In the genomic region with DNA sequence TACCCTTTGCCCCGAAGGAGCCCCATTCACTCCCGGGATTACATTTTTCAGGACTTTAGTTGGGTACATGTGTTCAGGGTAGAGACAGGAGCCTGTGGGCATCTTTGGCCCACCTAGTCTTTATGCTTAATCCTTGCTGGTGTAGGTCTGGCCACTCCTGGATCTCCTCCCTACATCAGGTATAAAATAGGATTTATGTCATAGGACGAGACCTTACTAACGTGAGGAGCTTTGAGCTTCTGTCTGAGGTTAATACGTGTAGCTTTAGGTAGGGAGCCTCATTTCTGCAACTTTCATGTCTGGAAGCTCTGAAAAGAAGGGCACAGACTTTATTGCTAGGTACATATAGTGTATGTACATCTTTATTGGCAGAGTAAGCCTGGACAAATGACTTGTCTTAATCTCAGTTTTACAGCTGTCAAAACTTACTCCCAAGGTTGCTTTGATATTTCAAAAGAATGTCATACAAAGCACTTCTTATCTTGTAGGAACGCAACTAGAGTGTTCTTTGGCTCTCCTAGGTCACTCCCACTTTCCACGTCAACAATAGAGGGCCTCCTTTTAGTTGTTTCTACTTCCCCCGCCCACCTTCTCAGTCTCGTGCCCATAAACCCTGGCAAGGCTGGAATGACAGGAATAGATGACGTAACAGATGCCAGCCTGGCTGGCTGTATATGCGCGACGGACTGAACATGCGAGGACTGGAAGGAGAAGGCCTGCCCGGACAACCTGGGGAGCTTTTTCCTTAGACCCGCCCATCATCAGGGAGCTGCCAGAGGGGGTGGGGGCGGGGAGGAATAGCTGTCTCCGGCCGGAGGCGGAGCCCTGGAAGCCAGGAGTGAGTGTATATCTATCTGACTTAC, we compare ENCODE assay signal across 8 mouse cellular contexts. TPM values are rescaled to one million over a fixed set of nuclear protein-coding genes. Genes with fewer than 3 reads are reported as not detected.
DNase-seq lines count a peak whose midpoint lies in the region; ATAC-seq and TF ChIP-seq lines count a peak whose summit lies in the region.

No protein-coding gene starts in this region.

- H3K79me2 ChIP-seq in myocyte (ENCODE audit: control insufficient read depth, insufficient read depth), result peaks cover 20% of the 10 kb centered on the region

- H3ac ChIP-seq in myocyte (ENCODE audit: control insufficient read depth, insufficient read length), result no peak overlapping the region

- peak overlapping the region; percentile 96 for H3K27ac ChIP-seq in heart, embryonic 16.5 days (ENCODE audit: low read length)
- H3K27ac ChIP-seq in liver, embryonic 12.5 days, result peak overlapping the region; percentile 99
- peak overlapping the region; percentile 93 for H3K27ac ChIP-seq in stomach, embryonic 15.5 days

- no peak for TF ChIP-seq CTCF in brain, embryonic 14.5 days (IDR thresholded peaks at IDR 0.05; ENCODE audit: borderline replicate concordance, extremely low read depth, insufficient read depth, insufficient read length)

- H3K4me1 ChIP-seq in heart, embryonic 16.5 days (ENCODE audit: control insufficient read depth, insufficient read depth, low read length), result peaks cover 53% of the 10 kb centered on the region
- peaks cover 78% of the 10 kb centered on the region for H3K4me1 ChIP-seq in liver, embryonic 12.5 days
- H3K4me1 ChIP-seq in stomach, embryonic 15.5 days, result peaks cover 40% of the 10 kb centered on the region

- peak; percentile 48 for ATAC-seq in CD4-positive, CD25-positive, alpha-beta regulatory T cell, adult 4 months
- peak; percentile 63 for ATAC-seq in heart, embryonic 16.5 days (replicated peaks; ENCODE audit: extremely low read depth, insufficient read depth, low FRiP score)
- ATAC-seq in liver, embryonic 12.5 days, result peak; percentile 70
- ATAC-seq in stomach, embryonic 15.5 days (ENCODE audit: insufficient read depth, low FRiP score, low read depth), result peak; percentile 73

- no peaks in the 10 kb centered on the region for H3K27me3 ChIP-seq in heart, embryonic 16.5 days (ENCODE audit: control insufficient read depth, insufficient read depth, low read length)
- peaks cover 14% of the 10 kb centered on the region for H3K27me3 ChIP-seq in liver, embryonic 12.5 days (replicated peaks)
- H3K27me3 ChIP-seq in myocyte (ENCODE audit: control insufficient read depth, insufficient read depth, insufficient read length), result peaks cover 12% of the 10 kb centered on the region
- H3K27me3 ChIP-seq in stomach, embryonic 15.5 days (replicated peaks), result no peaks in the 10 kb centered on the region

- peak; percentile 82 for DNase-seq in brain, embryonic 14.5 days (ENCODE audit: low read depth)
- DNase-seq in fat pad, adult 2 months (ENCODE audit: extremely low read depth, low read depth, low spot score), result peak; percentile 97
- DNase-seq in kidney, postnatal 14 days, result peak; percentile 86

- 6% methylated on average over 20 of the region's 20 CpGs for WGBS in heart, embryonic 16.5 days
- WGBS in liver, embryonic 12.5 days (ENCODE audit: insufficient replicate concordance), result 6% methylated on average over 20 of the region's 20 CpGs
- 5% methylated on average over 20 of the region's 20 CpGs for WGBS in stomach, embryonic 15.5 days

- peaks cover 6% of the 10 kb centered on the region for H3K36me3 ChIP-seq in heart, embryonic 16.5 days (ENCODE audit: control insufficient read depth, insufficient read depth)
- peaks cover 17% of the 10 kb centered on the region for H3K36me3 ChIP-seq in liver, embryonic 12.5 days
- peaks cover 5% of the 10 kb centered on the region for H3K36me3 ChIP-seq in myocyte (ENCODE audit: control insufficient read depth, insufficient read depth)
- peaks cover 6% of the 10 kb centered on the region for H3K36me3 ChIP-seq in stomach, embryonic 15.5 days

- H3K4me2 ChIP-seq in heart, embryonic 16.5 days (ENCODE audit: low read depth, low read length), result peak overlapping the region; percentile 65
- peak overlapping the region; percentile 96 for H3K4me2 ChIP-seq in liver, embryonic 12.5 days
- H3K4me2 ChIP-seq in myocyte (ENCODE audit: low read depth), result peak overlapping the region; percentile 87
- H3K4me2 ChIP-seq in stomach, embryonic 15.5 days, result peak overlapping the region; percentile 91

- H3K9me3 ChIP-seq in heart, embryonic 16.5 days (replicated peaks; ENCODE audit: control insufficient read depth, low read length), result no peaks in the 10 kb centered on the region
- no peaks in the 10 kb centered on the region for H3K9me3 ChIP-seq in liver, embryonic 12.5 days (replicated peaks)
- H3K9me3 ChIP-seq in stomach, embryonic 15.5 days, result no peaks in the 10 kb centered on the region

- peak overlapping the region; percentile 71 for H3K4me3 ChIP-seq in heart, embryonic 16.5 days (ENCODE audit: low read length)
- H3K4me3 ChIP-seq in liver, embryonic 12.5 days, result peak overlapping the region; percentile 97
- H3K4me3 ChIP-seq in myocyte, result peak overlapping the region; percentile 77
- H3K4me3 ChIP-seq in stomach, embryonic 15.5 days (replicated peaks), result peak overlapping the region; percentile 80

- H3K9ac ChIP-seq in heart, embryonic 16.5 days (ENCODE audit: low read length), result peak overlapping the region; percentile 69
- H3K9ac ChIP-seq in liver, embryonic 12.5 days, result peak overlapping the region; percentile 95
- H3K9ac ChIP-seq in stomach, embryonic 15.5 days, result 0 out of 2 replicates have a peak overlapping the region, but pooled peaks have one; percentile 18

- no peak for TF ChIP-seq POLR2A in brain, embryonic 14.5 days (IDR thresholded peaks at IDR 0.05; ENCODE audit: borderline replicate concordance, extremely low read depth, insufficient read depth, insufficient read length, poor library complexity, severe bottlenecking)
- TF ChIP-seq POLR2A in myocyte (IDR thresholded peaks at IDR 0.05; ENCODE audit: insufficient read length, low read depth), result peak; percentile 28

TF ChIP-seq in myocyte, 11 proteins besides CTCF, POLR2A, EP300 and RAD21:
- TF ChIP-seq USF1 (IDR thresholded peaks at IDR 0.05; ENCODE audit: low read depth), result peak; percentile 41
- TF ChIP-seq POLR2AphosphoS2 (IDR thresholded peaks at IDR 0.05; ENCODE audit: insufficient read length, low read depth), result no peak
- peak; percentile 60 for TF ChIP-seq MAX (IDR thresholded peaks at IDR 0.05; ENCODE audit: low read depth)
TF ChIP-seq in myocyte: peak in this region for 2.

RNA-seq across cellular contexts. Expression of a gene that starts 0.7 kb away (rescaled TPM):
- polyA plus RNA-seq in CD4-positive, CD25-positive, alpha-beta regulatory T cell, adult 4 months (2017; shearing (Covaris generic)), result 10 to 100 TPM; 25.9 to 53.6 TPM
- 80.6 and 94.6 TPM in 2 replicates for polyA plus RNA-seq in brain, embryonic 14.5 days (2012; rRNA removed)
- 65.1 and 66.7 TPM in 2 replicates for polyA plus RNA-seq in heart, embryonic 16.5 days (2015; fragmentation: Nextera tagmentation; extraction: Ambion mirVana)
- polyA plus RNA-seq in liver, embryonic 12.5 days (2016; fragmentation: Nextera tagmentation; extraction: Ambion mirVana), result 44.2 and 44.3 TPM in 2 replicates
- polyA plus RNA-seq in myocyte (2012; fragmentation: generic; extraction: Trizol), result 43.5 TPM
- polyA plus RNA-seq in stomach, embryonic 15.5 days (2015; fragmentation: Nextera tagmentation; extraction: Ambion mirVana), result 55.6 and 61.8 TPM in 2 replicates

RNA-seq across cellular contexts. Expression of a gene that starts 10.2 kb away (rescaled TPM):
- polyA plus RNA-seq in CD4-positive, CD25-positive, alpha-beta regulatory T cell, adult 4 months (2017; shearing (Covaris generic)), result not detected
- polyA plus RNA-seq in brain, embryonic 14.5 days (2012; rRNA removed), result not detected in 2 replicates
- polyA plus RNA-seq in heart, embryonic 16.5 days (2015; fragmentation: Nextera tagmentation; extraction: Ambion mirVana), result not detected in 2 replicates
- not detected in 2 replicates for polyA plus RNA-seq in liver, embryonic 12.5 days (2016; fragmentation: Nextera tagmentation; extraction: Ambion mirVana)
- not detected for polyA plus RNA-seq in myocyte (2012; fragmentation: generic; extraction: Trizol)
- not detected in 2 replicates for polyA plus RNA-seq in stomach, embryonic 15.5 days (2015; fragmentation: Nextera tagmentation; extraction: Ambion mirVana)

RNA-seq across cellular contexts. Expression of a gene that starts 37.0 kb away (rescaled TPM):
- 1 to 10 TPM; 5.0 to 6.0 TPM for polyA plus RNA-seq in CD4-positive, CD25-positive, alpha-beta regulatory T cell, adult 4 months (2017; shearing (Covaris generic))
- polyA plus RNA-seq in brain, embryonic 14.5 days (2012; rRNA removed), result 0.06 and 0.30 TPM in 2 replicates
- polyA plus RNA-seq in heart, embryonic 16.5 days (2015; fragmentation: Nextera tagmentation; extraction: Ambion mirVana), result 0.42 and 0.62 TPM in 2 replicates
- polyA plus RNA-seq in liver, embryonic 12.5 days (2016; fragmentation: Nextera tagmentation; extraction: Ambion mirVana), result 0.46 and 0.55 TPM in 2 replicates
- not detected for polyA plus RNA-seq in myocyte (2012; fragmentation: generic; extraction: Trizol)
- polyA plus RNA-seq in stomach, embryonic 15.5 days (2015; fragmentation: Nextera tagmentation; extraction: Ambion mirVana), result 0.31 and 0.40 TPM in 2 replicates

RNA-seq across cellular contexts. Expression of a gene that starts 37.5 kb away (rescaled TPM):
- 1 to 10 TPM; 1.0 to 9.6 TPM for polyA plus RNA-seq in CD4-positive, CD25-positive, alpha-beta regulatory T cell, adult 4 months (2017; shearing (Covaris generic))
- 0.08 and 0.33 TPM in 2 replicates for polyA plus RNA-seq in brain, embryonic 14.5 days (2012; rRNA removed)
- polyA plus RNA-seq in heart, embryonic 16.5 days (2015; fragmentation: Nextera tagmentation; extraction: Ambion mirVana), result 0.30 and 2.9 TPM in 2 replicates
- 0.87 and 0.96 TPM in 2 replicates for polyA plus RNA-seq in liver, embryonic 12.5 days (2016; fragmentation: Nextera tagmentation; extraction: Ambion mirVana)
- polyA plus RNA-seq in myocyte (2012; fragmentation: generic; extraction: Trizol), result 0.44 TPM
- 1.1 and 5.0 TPM in 2 replicates for polyA plus RNA-seq in stomach, embryonic 15.5 days (2015; fragmentation: Nextera tagmentation; extraction: Ambion mirVana)

RNA-seq across cellular contexts. Expression of a gene that starts 38.2 kb away (rescaled TPM):
- polyA plus RNA-seq in CD4-positive, CD25-positive, alpha-beta regulatory T cell, adult 4 months (2017; shearing (Covaris generic)), result under 1 TPM in 1 of 2 experiments, not detected in 1; 0.20 TPM
- polyA plus RNA-seq in brain, embryonic 14.5 days (2012; rRNA removed), result not detected in 2 replicates
- polyA plus RNA-seq in heart, embryonic 16.5 days (2015; fragmentation: Nextera tagmentation; extraction: Ambion mirVana), result 0.09 TPM in 1 of 2 replicates, not detected in the other
- not detected in 2 replicates for polyA plus RNA-seq in liver, embryonic 12.5 days (2016; fragmentation: Nextera tagmentation; extraction: Ambion mirVana)
- polyA plus RNA-seq in myocyte (2012; fragmentation: generic; extraction: Trizol), result not detected
- not detected in 2 replicates for polyA plus RNA-seq in stomach, embryonic 15.5 days (2015; fragmentation: Nextera tagmentation; extraction: Ambion mirVana)

Comparison
In these comparisons a context has a peak if more than half of its experiments do, and no peak if none do; other contexts are left out.
1. Peak in every context shown above with its lines: DNase-seq, ATAC-seq, H3K4me3 ChIP-seq and H3K27ac ChIP-seq.
2. H3K9ac ChIP-seq: peak in every context shown above with its lines; median percentile 95 in liver, embryonic 12.5 days; 69 in heart, embryonic 16.5 days; 18 in stomach, embryonic 15.5 days.